Comparison of ENCODE assay signal across 29 mouse cellular contexts in genomic region chr2:5797816-5798672, GRCm38 (mm10). TPM values are rescaled to one million over a fixed set of nuclear protein-coding genes. Genes with fewer than 3 reads are reported as not detected.
A peak's percentile ranks its signal among the peaks of the same experiment; 100 is the strongest.
DNase-seq lines count a peak whose midpoint lies in the region; ATAC-seq and TF ChIP-seq lines count a peak whose summit lies in the region.
"Had no signal": no experiment of that assay in that cellular context is flagged by ENCODE, and none has a peak within 500 bp of the region (broad histone marks: within the 10 kb centered on the region; RNA-seq: fewer than 3 reads in every experiment).

No protein-coding gene starts in this region.

- no peak overlapping the region for H3K27ac ChIP-seq in liver, adult 2 months (replicated peaks; ENCODE audit: insufficient read depth, low read depth, low read length)
- no peak overlapping the region for H3K27ac ChIP-seq in lung, embryonic 16.5 days (ENCODE audit: low read length)
- H3K27ac ChIP-seq in stomach, postnatal 0 days (replicated peaks), result no peak overlapping the region
- H3K27ac ChIP-seq in heart, embryonic 11.5 days (ENCODE audit: low read depth, low read length), result no peak overlapping the region
- H3K27ac ChIP-seq: embryonic facial prominence, embryonic 12.5 days; forebrain, embryonic 15.5 days; heart, adult 2 months; intestine, embryonic 15.5 days; kidney, postnatal 0 days; limb, embryonic 10.5 days; limb, embryonic 15.5 days; macrophage; midbrain, embryonic 13.5 days; neural tube, embryonic 13.5 days had no signal

- WGBS in liver, adult 2 months, result 59% methylated on average over 11 of the region's 11 CpGs
- 60% methylated on average over 11 of the region's 11 CpGs for WGBS in lung, embryonic 16.5 days
- 80% methylated on average over 11 of the region's 11 CpGs for WGBS in stomach, postnatal 0 days
- 75% methylated on average over 11 of the region's 11 CpGs for WGBS in heart, embryonic 11.5 days (ENCODE audit: insufficient replicate concordance)

- peak; percentile 79 for ATAC-seq in lung, embryonic 16.5 days (ENCODE audit: low read depth)
- ATAC-seq in stomach, postnatal 0 days (ENCODE audit: low FRiP score, low TSS enrichment), result no peak
- no peak for ATAC-seq in heart, embryonic 11.5 days (replicated peaks; ENCODE audit: insufficient number of reproducible peaks, low FRiP score, low TSS enrichment)
- ATAC-seq: CD4-positive, CD25-positive, alpha-beta regulatory T cell, adult 4 months; forebrain, embryonic 15.5 days; hindbrain, embryonic 16.5 days; intestine, embryonic 15.5 days; midbrain, embryonic 13.5 days had no signal

- peaks cover 24% of the 10 kb centered on the region for H3K36me3 ChIP-seq in liver, adult 2 months (ENCODE audit: control insufficient read depth, insufficient read depth, low read length)
- peaks cover 39% of the 10 kb centered on the region for H3K36me3 ChIP-seq in lung, embryonic 16.5 days (ENCODE audit: control insufficient read depth, insufficient read depth, low read length)
- peaks cover 9% of the 10 kb centered on the region for H3K36me3 ChIP-seq in stomach, postnatal 0 days (ENCODE audit: control insufficient read depth, insufficient read depth, low read length)
- peaks cover 45% of the 10 kb centered on the region for H3K36me3 ChIP-seq in heart, embryonic 11.5 days (ENCODE audit: control insufficient read depth, insufficient read depth, low read length)

- no peak for TF ChIP-seq CTCF in liver, adult 2 months (IDR thresholded peaks at IDR 0.05; ENCODE audit: low read depth, low read length)
- TF ChIP-seq CTCF in stomach, postnatal 0 days (IDR thresholded peaks at IDR 0.05; ENCODE audit: low read depth), result no peak

- H3K4me3 ChIP-seq in liver, adult 2 months (ENCODE audit: insufficient read depth, low read depth, low read length), result no peak overlapping the region
- H3K4me3 ChIP-seq in lung, embryonic 16.5 days (ENCODE audit: low read length), result no peak overlapping the region
- no peak overlapping the region for H3K4me3 ChIP-seq in stomach, postnatal 0 days (ENCODE audit: low read depth, low read length)
- no peak overlapping the region for H3K4me3 ChIP-seq in heart, embryonic 11.5 days (ENCODE audit: low read depth, low read length)
- H3K4me3 ChIP-seq: embryonic facial prominence, embryonic 12.5 days; forebrain, embryonic 15.5 days; heart, adult 2 months; intestine, embryonic 15.5 days; limb, embryonic 10.5 days; limb, embryonic 15.5 days; midbrain, embryonic 13.5 days; neural tube, embryonic 13.5 days had no signal

- H3K79me2 ChIP-seq in liver, adult 2 months (ENCODE audit: control insufficient read depth, insufficient read depth, low read length), result no peaks in the 10 kb centered on the region

- H3K4me2 ChIP-seq in lung, embryonic 16.5 days (ENCODE audit: low read depth, low read length), result no peak overlapping the region
- no peak overlapping the region for H3K4me2 ChIP-seq in stomach, postnatal 0 days (replicated peaks; ENCODE audit: low read depth)
- H3K4me2 ChIP-seq in heart, embryonic 11.5 days, result no peak overlapping the region
- H3K4me2 ChIP-seq: embryonic facial prominence, embryonic 12.5 days; forebrain, embryonic 15.5 days; intestine, embryonic 15.5 days; limb, embryonic 15.5 days; midbrain, embryonic 13.5 days; neural tube, embryonic 13.5 days had no signal

- H3K9me3 ChIP-seq in lung, embryonic 16.5 days (ENCODE audit: control insufficient read depth, low read length), result 0 out of 2 replicates have a peak, but pooled peaks cover 2% of the 10 kb centered on the region
- H3K9me3 ChIP-seq in stomach, postnatal 0 days (ENCODE audit: control insufficient read depth, low read length), result no peaks in the 10 kb centered on the region
- H3K9me3 ChIP-seq in heart, embryonic 11.5 days (replicated peaks; ENCODE audit: control insufficient read depth, low read length), result no peaks in the 10 kb centered on the region
- H3K9me3 ChIP-seq: embryonic facial prominence, embryonic 12.5 days; forebrain, embryonic 15.5 days; intestine, embryonic 15.5 days; limb, embryonic 10.5 days; limb, embryonic 15.5 days; neural tube, embryonic 13.5 days had no signal

- no peak for TF ChIP-seq POLR2A in liver, adult 2 months (IDR thresholded peaks at IDR 0.05; ENCODE audit: extremely low read depth, insufficient read depth, low read length)

- H3K9ac ChIP-seq in liver, adult 2 months (ENCODE audit: low read depth, low read length), result no peak overlapping the region
- no peak overlapping the region for H3K9ac ChIP-seq in lung, embryonic 16.5 days (ENCODE audit: low read length)
- no peak overlapping the region for H3K9ac ChIP-seq in stomach, postnatal 0 days (ENCODE audit: low read length)
- H3K9ac ChIP-seq in heart, embryonic 11.5 days (ENCODE audit: low read depth, low read length), result no peak overlapping the region
- H3K9ac ChIP-seq: embryonic facial prominence, embryonic 12.5 days; forebrain, embryonic 15.5 days; intestine, embryonic 15.5 days; limb, embryonic 15.5 days; midbrain, embryonic 13.5 days; neural tube, embryonic 13.5 days had no signal

- no peak for TF ChIP-seq EP300 in stomach, postnatal 0 days (optimal IDR thresholded peaks at IDR 0.05)

- no peaks in the 10 kb centered on the region for H3K27me3 ChIP-seq in liver, adult 2 months (ENCODE audit: control insufficient read depth, insufficient read depth, low read length)
- no peaks in the 10 kb centered on the region for H3K27me3 ChIP-seq in lung, embryonic 16.5 days (ENCODE audit: control insufficient read depth, insufficient read depth, low read depth, low read length)
- H3K27me3 ChIP-seq in stomach, postnatal 0 days (ENCODE audit: control insufficient read depth, insufficient read depth, low read length), result no peaks in the 10 kb centered on the region
- H3K27me3 ChIP-seq in heart, embryonic 11.5 days (ENCODE audit: control insufficient read depth, insufficient read depth, low read length), result no peaks in the 10 kb centered on the region
- H3K27me3 ChIP-seq: embryonic facial prominence, embryonic 12.5 days; forebrain, embryonic 15.5 days; intestine, embryonic 15.5 days; limb, embryonic 15.5 days; midbrain, embryonic 13.5 days; neural tube, embryonic 13.5 days had no signal

- peaks cover 5% of the 10 kb centered on the region; the same call in 1 of the 2 replicates for H3K4me1 ChIP-seq in liver, adult 2 months (ENCODE audit: control insufficient read depth, insufficient read depth, low read length)
- H3K4me1 ChIP-seq in lung, embryonic 16.5 days (replicated peaks; ENCODE audit: control insufficient read depth, insufficient read depth, low read length), result no peaks in the 10 kb centered on the region
- no peaks in the 10 kb centered on the region for H3K4me1 ChIP-seq in stomach, postnatal 0 days (replicated peaks; ENCODE audit: control insufficient read depth, insufficient read depth)
- no peaks in the 10 kb centered on the region for H3K4me1 ChIP-seq in heart, embryonic 11.5 days (ENCODE audit: control insufficient read depth, insufficient read depth, low read length)
- H3K4me1 ChIP-seq: embryonic facial prominence, embryonic 12.5 days; forebrain, embryonic 15.5 days; intestine, embryonic 15.5 days; limb, embryonic 10.5 days; limb, embryonic 15.5 days; midbrain, embryonic 13.5 days; neural tube, embryonic 13.5 days had no signal

- peak; percentile 72 for DNase-seq in liver, adult 2 months (ENCODE audit: extremely low read depth, low read depth, low spot score)
- DNase-seq in liver, result no peak
- no peak for DNase-seq in lung, postnatal 36 days
- peak; percentile 29 for DNase-seq in lung, postnatal 10 days
- DNase-seq in stomach, postnatal 0 days (ENCODE audit: low spot score), result no peak
- DNase-seq: adrenal gland, adult 8-10 months; cerebellum, adult 9-10 months; embryo, embryonic 11 days; gastrocnemius, postnatal 36 days; heart, adult 2 months; heart, postnatal 14 days; kidney, adult 8-10 months; kidney, postnatal 4 days; layer of hippocampus, adult 9-11 months; right cerebral cortex, postnatal 4 days; thymus, postnatal 4 days had no signal

RNA-seq across cellular contexts. Expression of gene Nudt5, which starts 46.8 kb away (rescaled TPM):
- total RNA-seq in liver, adult 2 months (2014; rRNA removed), result 13.9 and 15.8 TPM in 2 replicates
- polyA plus RNA-seq in liver, adult 2 months (2012; rRNA removed), result 4.2 and 5.2 TPM in 2 replicates
- 71.7 and 76.0 TPM in 2 replicates for polyA plus RNA-seq in lung, embryonic 16.5 days (2015; fragmentation: Nextera tagmentation; extraction: Ambion mirVana)
- 27.2 and 29.1 TPM in 2 replicates for polyA plus RNA-seq in stomach, postnatal 0 days (2015; fragmentation: Nextera tagmentation; extraction: Ambion mirVana)
- polyA plus RNA-seq in heart, embryonic 11.5 days (2014; fragmentation: Nextera tagmentation; extraction: Ambion mirVana), result 77.3 and 80.0 TPM in 2 replicates

RNA-seq across cellular contexts. Expression of gene Cdc123, which starts 46.9 kb away (rescaled TPM):
- total RNA-seq in liver, adult 2 months (2014; rRNA removed), result 92.7 and 117 TPM in 2 replicates
- polyA plus RNA-seq in liver, adult 2 months (2012; rRNA removed), result 29.5 and 33.9 TPM in 2 replicates
- polyA plus RNA-seq in lung, embryonic 16.5 days (2015; fragmentation: Nextera tagmentation; extraction: Ambion mirVana), result 271 and 276 TPM in 2 replicates
- 168 and 184 TPM in 2 replicates for polyA plus RNA-seq in stomach, postnatal 0 days (2015; fragmentation: Nextera tagmentation; extraction: Ambion mirVana)
- polyA plus RNA-seq in heart, embryonic 11.5 days (2014; fragmentation: Nextera tagmentation; extraction: Ambion mirVana), result 216 and 217 TPM in 2 replicates

Comparison
In these comparisons a context has a peak if more than half of its experiments do, and no peak if none do; other contexts are left out.
1. DNase-seq: peak in liver, adult 2 months (single experiment) and lung, postnatal 10 days (single experiment); none in liver (single experiment), lung, postnatal 36 days (single experiment) and stomach, postnatal 0 days (single experiment).